Mouse (Mus musculus) right cerebral cortex, postnatal 36 days (tissue): ENCODE data around the gene Krt9.
A peak's percentile ranks its signal among the peaks of the same experiment; 100 is the strongest.
"Not testable (repeated sequence)": the region's sequence is repeated elsewhere in the genome, so short reads cannot be mapped to it uniquely, and the experiment has no call there.

Experiments
- DNase-seq, 2 experiments: peaks; one replicate each; pipeline ENCODE4 v3.0.0; 2022; ENCODE audit warnings: low spot score in 2 of 2, mixed read lengths in 1 of 2

The Krt9 gene

GRCm38 (mm10) chr11:100192992-100193391 is at the start of gene Krt9:
Gene Krt9 (minus strand): TSS chr11:100193246.
- peak; percentile 62 to 79 for DNase-seq

- not testable (repeated sequence) for DNase-seq
Measured at GRCm38 (mm10) chr11:100240272-100240671, 47.2 kb upstream of the Krt9 start.

- peak in 1 of 2 experiments; percentile 10 for DNase-seq
Measured at GRCm38 (mm10) chr11:100221741-100222140, 28.7 kb upstream of the Krt9 start.

GRCm38 (mm10) chr11:100219304-100219703 is 26.3 kb upstream of the Krt9 start:
- DNase-seq: no peak

GRCm38 (mm10) chr11:100208542-100208941 is 15.5 kb upstream of the Krt9 start:
- DNase-seq: no peak

- no peak for DNase-seq
Measured at GRCm38 (mm10) chr11:100207498-100207897, 14.5 kb upstream of the Krt9 start, which contains the start of gene Krt14. Gene Krt14 (minus strand): TSS chr11:100207548.

GRCm38 (mm10) chr11:100203448-100203847 is 10.4 kb upstream of the Krt9 start:
- no peak for DNase-seq

GRCm38 (mm10) chr11:100202906-100203305 is 9.9 kb upstream of the Krt9 start:
- no peak for DNase-seq

GRCm38 (mm10) chr11:100200104-100200820 is 7.2 kb upstream of the Krt9 start:
- no peak for DNase-seq

- DNase-seq: peak; percentile 42 to 48
Measured at GRCm38 (mm10) chr11:100198666-100199065, 5.6 kb upstream of the Krt9 start.

- DNase-seq: no peak
Measured at GRCm38 (mm10) chr11:100191820-100192219, 1.2 kb downstream of the Krt9 start.

GRCm38 (mm10) chr11:100186736-100187135 is 6.3 kb downstream of the Krt9 start:
- no peak for DNase-seq

GRCm38 (mm10) chr11:100181725-100182124 is 11.3 kb downstream of the Krt9 start:
- no peak for DNase-seq

GRCm38 (mm10) chr11:100179260-100179659 is 13.8 kb downstream of the Krt9 start:
- no peak for DNase-seq

- no peak for DNase-seq
Measured at GRCm38 (mm10) chr11:100178307-100178706, 14.7 kb downstream of the Krt9 start.

- DNase-seq: no peak
Measured at GRCm38 (mm10) chr11:100176791-100177190, 16.3 kb downstream of the Krt9 start.

GRCm38 (mm10) chr11:100168765-100169762 is 24.0 kb downstream of the Krt9 start:
- DNase-seq: peak; percentile 51 to 57

GRCm38 (mm10) chr11:100168071-100168470 is 25.0 kb downstream of the Krt9 start:
- no peak for DNase-seq

- DNase-seq: no peak
Measured at GRCm38 (mm10) chr11:100164392-100164791, 28.7 kb downstream of the Krt9 start.

GRCm38 (mm10) chr11:100157908-100158477 is 35.1 kb downstream of the Krt9 start:
- DNase-seq: no peak

- DNase-seq: no peak
Measured at GRCm38 (mm10) chr11:100157331-100157730, 35.7 kb downstream of the Krt9 start.
